Mouse (Mus musculus): ENCODE measurements at regions not wholly inside any gene's neighbourhood (a gene's known extent, or its start where the extent isn't known, plus 50 kb on each side); places are given as distances from the start of the nearest gene placed in this dataset.

- no peaks in the 10 kb centered on the region for H3K9me3 ChIP-seq (replicated peaks; ENCODE audit: insufficient read depth, low read length)
- DNase-seq (ENCODE audit: low read depth, low spot score), result no peak
- H3K27ac ChIP-seq (ENCODE audit: control insufficient read depth, low read depth, low read length), result no peak overlapping the region
- H3K36me3 ChIP-seq (ENCODE audit: control insufficient read depth in 1 of 2, insufficient read depth in 2 of 2, low read length in 2 of 2), result no peaks in the 10 kb centered on the region
- H3K4me1 ChIP-seq (ENCODE audit: control insufficient read depth in 1 of 2, insufficient read depth in 2 of 2, low read length in 2 of 2), result no peaks in the 10 kb centered on the region
- no peak for TF ChIP-seq POLR2A (IDR thresholded peaks at IDR 0.05; ENCODE audit: control insufficient read depth in 1 of 2, insufficient read depth in 1 of 2, low read depth in 1 of 2, low read length in 2 of 2, poor library complexity in 1 of 2)
- no peak for TF ChIP-seq TCF12 (IDR thresholded peaks at IDR 0.05; ENCODE audit: low read depth, low read length)
- no peak for TF ChIP-seq USF1 (IDR thresholded peaks at IDR 0.05; ENCODE audit: low read depth, low read length)
- TF ChIP-seq SMC3 (IDR thresholded peaks at IDR 0.05; ENCODE audit: low read depth, low read length), result no peak
- TF ChIP-seq KAT2A (conservative IDR thresholded peaks at IDR 0.05; ENCODE audit: low read depth, low read length), result no peak
- TF ChIP-seq MAFK (IDR thresholded peaks at IDR 0.05; ENCODE audit: borderline replicate concordance, low read depth, low read length), result no peak
- TF ChIP-seq BHLHE40 (IDR thresholded peaks at IDR 0.05; ENCODE audit: borderline replicate concordance, low read depth, low read length), result no peak
- no peak for TF ChIP-seq HCFC1 (IDR thresholded peaks at IDR 0.05; ENCODE audit: low read depth, low read length)
- TF ChIP-seq MXI1 (IDR thresholded peaks at IDR 0.05; ENCODE audit: low read depth, low read length), result no peak
- no peak for TF ChIP-seq ZKSCAN1 (IDR thresholded peaks at IDR 0.05; ENCODE audit: low read depth, low read length)
- TF ChIP-seq ETS1 (IDR thresholded peaks at IDR 0.05; ENCODE audit: low read depth, low read length), result no peak
- no peak for TF ChIP-seq POLR2AphosphoS2 (IDR thresholded peaks at IDR 0.05; ENCODE audit: low read length)
- TF ChIP-seq NELFE (IDR thresholded peaks at IDR 0.05; ENCODE audit: low read depth, low read length), result no peak
- no peak for TF ChIP-seq CHD2 (IDR thresholded peaks at IDR 0.05; ENCODE audit: low read length)
- TF ChIP-seq MYC (IDR thresholded peaks at IDR 0.05; ENCODE audit: low read depth, low read length), result no peak
- no peak for TF ChIP-seq EP300 (IDR thresholded peaks at IDR 0.05; ENCODE audit: low read depth in 1 of 2, low read length in 2 of 2)
- no peak for TF ChIP-seq CHD1 (IDR thresholded peaks at IDR 0.05; ENCODE audit: low read depth, low read length)
- no peak for TF ChIP-seq ZMIZ1 (IDR thresholded peaks at IDR 0.05; ENCODE audit: low read depth, low read length)
- no peak overlapping the region for H3K9ac ChIP-seq (ENCODE audit: control insufficient read depth, low read depth, low read length, poor library complexity, severe bottlenecking)
- no peaks in the 10 kb centered on the region for H3K27me3 ChIP-seq (ENCODE audit: control insufficient read depth in 1 of 2, insufficient read depth in 2 of 2, low read length in 2 of 2)
- no peak overlapping the region for H3K4me3 ChIP-seq (ENCODE audit: control insufficient read depth in 1 of 2, insufficient read depth in 1 of 2, low read depth in 2 of 2, low read length in 2 of 2)
- H3K79me2 ChIP-seq (ENCODE audit: control insufficient read depth, insufficient read depth, low read length, poor library complexity), result no peaks in the 10 kb centered on the region
Measured at GRCm38 (mm10) chr8:115903853-115904420, 196.3 kb upstream of the Maf start.

- no peak overlapping the region for H3K27ac ChIP-seq (ENCODE audit: control insufficient read depth, low read depth, low read length)
- DNase-seq (ENCODE audit: low read depth, low spot score), result no peak
- TF ChIP-seq HCFC1 (IDR thresholded peaks at IDR 0.05; ENCODE audit: low read depth, low read length), result no peak
- no peak overlapping the region for H3K9ac ChIP-seq (ENCODE audit: control insufficient read depth, low read depth, low read length, poor library complexity, severe bottlenecking)
- H3K9me3 ChIP-seq (replicated peaks; ENCODE audit: insufficient read depth, low read length), result no peaks in the 10 kb centered on the region
- no peaks in the 10 kb centered on the region for H3K4me1 ChIP-seq (ENCODE audit: control insufficient read depth in 1 of 2, insufficient read depth in 2 of 2, low read length in 2 of 2)
- H3K36me3 ChIP-seq (ENCODE audit: control insufficient read depth in 1 of 2, insufficient read depth in 2 of 2, low read length in 2 of 2), result no peaks in the 10 kb centered on the region
- no peaks in the 10 kb centered on the region for H3K79me2 ChIP-seq (ENCODE audit: control insufficient read depth, insufficient read depth, low read length, poor library complexity)
- H3K27me3 ChIP-seq (ENCODE audit: control insufficient read depth in 1 of 2, insufficient read depth in 2 of 2, low read length in 2 of 2), result no peaks in the 10 kb centered on the region
- H3K4me3 ChIP-seq (ENCODE audit: control insufficient read depth in 1 of 2, insufficient read depth in 1 of 2, low read depth in 2 of 2, low read length in 2 of 2), result no peak overlapping the region
Measured at GRCm38 (mm10) chr8:115897521-115898178, 190.1 kb upstream of the Maf start.

Data from MEL (cell line).